Mouse (Mus musculus): ENCODE data around the gene Sel1l.

DNA sequence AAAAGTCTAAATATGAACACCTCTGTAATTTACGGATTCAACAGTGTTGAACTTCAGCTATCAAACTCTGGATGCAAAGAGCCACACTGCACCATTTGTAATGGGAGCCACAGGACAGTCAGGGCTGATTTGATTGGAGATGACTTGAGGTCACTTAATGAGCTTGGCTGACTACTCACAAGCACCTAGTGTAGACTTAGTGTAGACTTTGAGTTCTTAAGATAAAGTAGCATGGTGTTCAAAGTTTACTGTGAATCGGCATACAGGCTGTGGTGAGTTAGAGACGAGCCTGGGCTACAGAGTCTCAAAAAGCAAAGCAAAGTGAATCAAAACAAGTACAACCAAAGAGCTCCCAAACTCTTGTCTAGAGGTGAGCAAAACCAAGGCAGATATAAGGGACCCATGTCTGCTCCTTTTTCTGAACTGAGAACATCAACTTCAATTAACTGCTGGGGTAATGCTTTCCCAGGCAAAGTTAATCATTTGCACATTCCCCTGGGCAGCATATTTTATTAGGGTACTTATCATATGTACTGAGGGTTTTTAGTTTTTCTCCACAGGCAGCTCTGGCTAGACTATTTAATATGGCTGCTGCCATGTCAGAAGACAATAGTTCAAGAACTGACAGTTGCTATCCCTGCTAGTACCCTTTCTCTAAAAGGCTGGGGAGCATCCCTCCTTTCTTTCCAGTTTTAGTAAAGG lies 15.6 kb downstream of the Sel1l start:
- TF ChIP-seq CTCF (IDR thresholded peaks at IDR 0.05; ENCODE audit: low read depth, low read length) (no peak), POLR2A (IDR thresholded peaks at IDR 0.05; ENCODE audit: borderline replicate concordance, low read depth, low read length) (no peak)

Data from bone marrow macrophage, adult 2 months (primary cell).